Mouse (Mus musculus) forebrain, embryonic 10.5 days (tissue): ENCODE measurements at regions not wholly inside any gene's neighbourhood (a gene's known extent, or its start where the extent isn't known, plus 50 kb on each side); places are given as distances from the start of the nearest gene placed in this dataset.

Experiments
- DNase-seq: peaks from one replicate; pipeline ENCODE4 v3.0.0-alpha.2; 2017; ENCODE audit warnings: low spot score; ENCODE audit errors: extremely low spot score
- H3K27ac ChIP-seq: fragments of 300-500 bp; sonication (generic); 2 replicates; pipeline ENCODE4 v1.5.1; 2016; ENCODE audit warnings: mild to moderate bottlenecking
- H3K27me3 ChIP-seq: fragments of 300-500 bp; sonication (generic); 2 replicates; pipeline ENCODE4 v1.6.1; 2016; ENCODE audit warnings: mild to moderate bottlenecking; ENCODE audit not compliant: poor library complexity, severe bottlenecking
- H3K36me3 ChIP-seq: fragments of 300-500 bp; sonication (generic); replicated peaks from 2 replicates; pipeline ENCODE4 v1.6.1; 2016; ENCODE audit warnings: mild to moderate bottlenecking, moderate library complexity
- H3K4me1 ChIP-seq: fragments of 300-500 bp; sonication (generic); 2 replicates; pipeline ENCODE4 v1.6.1; 2016
- H3K4me3 ChIP-seq: fragments of 300-500 bp; sonication (generic); 2 replicates; pipeline ENCODE4 v1.5.1; 2016; ENCODE audit warnings: mild to moderate bottlenecking, moderate library complexity
- H3K9me3 ChIP-seq: fragments of 300-500 bp; sonication (generic); 2 replicates; pipeline ENCODE4 v1.6.1; 2016; ENCODE audit warnings: mild to moderate bottlenecking, moderate library complexity
- WGBS: fragments of 180-500 bp; shearing (Covaris S2); methylation state at CpG from one replicate; pipeline ENCODE4 v1.1.7; 2016; 5-methylcytosine and 5-hydroxymethylcytosine counted together

- WGBS, result 72% methylated on average over 4 of the region's 4 CpGs
- Histone ChIP-seq H3K9me3 (no peaks in the 10 kb centered on the region), H3K27ac (no peak overlapping the region), H3K36me3 (no peaks in the 10 kb centered on the region), H3K4me3 (no peak overlapping the region), H3K4me1 (peaks cover 2% of the 10 kb centered on the region; the same call in 1 of the 2 replicates), H3K27me3 (peaks cover 20% of the 10 kb centered on the region; the same call in 1 of the 2 replicates)
- no peak for DNase-seq
Observed at GRCm38 (mm10) chr2:61310405-61310804, 268.0 kb upstream of the Tank start.

DNA sequence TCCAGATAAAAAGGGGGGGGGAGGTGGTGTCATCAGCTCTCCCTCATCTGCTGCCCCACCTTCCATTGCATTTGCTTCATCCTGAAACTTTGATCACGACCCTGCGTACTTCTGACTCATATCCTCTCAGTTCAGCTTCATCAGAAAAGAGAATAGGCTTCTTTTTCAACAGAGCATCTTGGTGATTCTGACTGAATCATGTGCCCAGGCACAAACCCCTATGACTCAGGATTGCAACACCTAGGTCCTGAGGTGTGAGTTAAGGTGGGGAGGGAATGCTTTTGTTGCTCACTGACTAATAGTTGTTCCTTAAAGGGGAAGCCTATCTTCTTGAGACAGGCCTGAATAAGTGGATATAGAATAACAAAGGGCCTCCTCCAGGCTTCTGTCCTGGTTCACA lies 269.2 kb upstream of the Tank start:
- WGBS, result 91% methylated on average over 2 of the region's 2 CpGs
- no peaks in the 10 kb centered on the region for H3K36me3 ChIP-seq
- no peaks in the 10 kb centered on the region for H3K9me3 ChIP-seq
- H3K27me3 ChIP-seq, result peaks cover 10% of the 10 kb centered on the region; the same call in 1 of the 2 replicates
- H3K4me3 ChIP-seq, result no peak overlapping the region
- H3K27ac ChIP-seq, result no peak overlapping the region
- peaks cover 2% of the 10 kb centered on the region; the same call in 1 of the 2 replicates for H3K4me1 ChIP-seq
- no peak for DNase-seq

DNA sequence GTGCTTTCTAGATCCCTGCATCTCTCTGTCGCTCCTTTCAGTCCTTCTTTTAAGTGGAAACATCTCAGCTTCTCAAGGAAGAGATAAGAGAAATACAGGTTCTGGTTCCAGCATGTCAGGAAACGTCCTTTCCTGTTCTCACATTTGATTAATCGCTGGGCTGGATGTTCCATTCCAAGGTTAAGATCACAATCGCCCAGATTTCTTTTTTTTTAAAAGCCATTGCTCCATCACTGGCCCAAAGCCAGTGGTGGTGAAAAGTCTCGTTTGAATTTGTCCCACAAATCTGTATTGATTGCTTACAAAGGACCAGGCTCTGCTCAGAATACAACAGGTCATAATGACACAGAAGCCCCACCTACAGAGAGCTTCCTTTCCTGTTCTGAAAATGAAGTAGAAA lies 281.2 kb upstream of the Tank start:
- no peak overlapping the region for H3K27ac ChIP-seq
- no peak for DNase-seq
- H3K9me3 ChIP-seq, result no peaks in the 10 kb centered on the region
- WGBS, result 79% methylated on average over 5 of the region's 5 CpGs
- H3K27me3 ChIP-seq, result no peaks in the 10 kb centered on the region
- H3K36me3 ChIP-seq, result no peaks in the 10 kb centered on the region
- no peak overlapping the region for H3K4me3 ChIP-seq
- H3K4me1 ChIP-seq, result peaks cover 7% of the 10 kb centered on the region; the same call in 1 of the 2 replicates

- Histone ChIP-seq H3K27me3 (no peaks in the 10 kb centered on the region), H3K27ac (no peak overlapping the region), H3K9me3 (no peaks in the 10 kb centered on the region), H3K4me1 (peaks cover 7% of the 10 kb centered on the region; the same call in 1 of the 2 replicates), H3K36me3 (no peaks in the 10 kb centered on the region), H3K4me3 (no peak overlapping the region)
- WGBS, result 88% methylated on average over 6 of the region's 6 CpGs
- DNase-seq, result no peak
Observed at GRCm38 (mm10) chr2:61296606-61297005, 281.8 kb upstream of the Tank start.

- 69% methylated on average over 6 of the region's 6 CpGs for WGBS
- Histone ChIP-seq H3K27ac (no peak overlapping the region), H3K27me3 (no peaks in the 10 kb centered on the region), H3K36me3 (no peaks in the 10 kb centered on the region), H3K4me1 (peaks cover 7% of the 10 kb centered on the region; the same call in 1 of the 2 replicates), H3K4me3 (no peak overlapping the region), H3K9me3 (no peaks in the 10 kb centered on the region)
- no peak for DNase-seq
Observed at GRCm38 (mm10) chr2:61295261-61295964, 283.0 kb upstream of the Tank start.

GRCm38 (mm10) chr2:61288246-61288645 lies 290.1 kb upstream of the Tank start:
- DNase-seq, result no peak
- no peaks in the 10 kb centered on the region for H3K36me3 ChIP-seq
- no peaks in the 10 kb centered on the region for H3K27me3 ChIP-seq
- H3K4me3 ChIP-seq, result no peak overlapping the region
- WGBS, result 86% methylated on average over 2 of the region's 2 CpGs
- H3K9me3 ChIP-seq, result no peaks in the 10 kb centered on the region
- no peak overlapping the region for H3K27ac ChIP-seq
- H3K4me1 ChIP-seq, result no peaks in the 10 kb centered on the region

DNA sequence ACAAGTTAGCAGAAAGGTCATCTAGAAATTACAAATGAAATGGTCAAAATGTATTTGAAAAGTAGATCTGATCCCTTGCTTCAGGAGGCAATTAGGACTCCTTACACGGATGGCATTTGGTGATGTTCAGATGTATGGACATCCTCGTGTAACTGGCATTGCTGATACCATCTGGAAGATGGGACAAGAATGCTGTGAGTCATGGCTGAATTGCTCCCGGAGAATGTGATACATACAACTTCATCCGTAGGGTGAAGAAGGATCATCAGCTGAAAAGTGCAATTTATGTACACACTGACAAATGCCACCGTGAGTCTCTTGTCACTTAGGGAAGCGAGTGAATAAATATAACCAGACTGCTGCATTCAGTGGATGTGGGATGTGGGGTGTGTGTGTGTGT lies 293.7 kb upstream of the Tank start:
- no peaks in the 10 kb centered on the region for H3K4me1 ChIP-seq
- no peaks in the 10 kb centered on the region for H3K36me3 ChIP-seq
- H3K27ac ChIP-seq, result no peak overlapping the region
- H3K4me3 ChIP-seq, result no peak overlapping the region
- no peaks in the 10 kb centered on the region for H3K27me3 ChIP-seq
- no peaks in the 10 kb centered on the region for H3K9me3 ChIP-seq
- no peak for DNase-seq
- 92% methylated on average over 6 of the region's 6 CpGs for WGBS

- WGBS, result 89% methylated on average over 9 of the region's 9 CpGs
- no peaks in the 10 kb centered on the region for H3K36me3 ChIP-seq
- no peak overlapping the region for H3K27ac ChIP-seq
- no peaks in the 10 kb centered on the region for H3K27me3 ChIP-seq
- no peak for DNase-seq
- H3K9me3 ChIP-seq, result no peaks in the 10 kb centered on the region
- H3K4me3 ChIP-seq, result no peak overlapping the region
- H3K4me1 ChIP-seq, result no peaks in the 10 kb centered on the region
Observed at GRCm38 (mm10) chr2:61283829-61284601, 294.4 kb upstream of the Tank start.

GRCm38 (mm10) chr2:61272721-61273120 lies 305.7 kb upstream of the Tank start:
- H3K4me3 ChIP-seq, result no peak overlapping the region
- no peaks in the 10 kb centered on the region for H3K9me3 ChIP-seq
- H3K27me3 ChIP-seq, result no peaks in the 10 kb centered on the region; the same call in 1 of the 2 replicates
- no peak for DNase-seq
- no peaks in the 10 kb centered on the region for H3K36me3 ChIP-seq
- no peaks in the 10 kb centered on the region for H3K4me1 ChIP-seq
- no peak overlapping the region for H3K27ac ChIP-seq
- 90% methylated on average over 5 of the region's 5 CpGs for WGBS

DNA sequence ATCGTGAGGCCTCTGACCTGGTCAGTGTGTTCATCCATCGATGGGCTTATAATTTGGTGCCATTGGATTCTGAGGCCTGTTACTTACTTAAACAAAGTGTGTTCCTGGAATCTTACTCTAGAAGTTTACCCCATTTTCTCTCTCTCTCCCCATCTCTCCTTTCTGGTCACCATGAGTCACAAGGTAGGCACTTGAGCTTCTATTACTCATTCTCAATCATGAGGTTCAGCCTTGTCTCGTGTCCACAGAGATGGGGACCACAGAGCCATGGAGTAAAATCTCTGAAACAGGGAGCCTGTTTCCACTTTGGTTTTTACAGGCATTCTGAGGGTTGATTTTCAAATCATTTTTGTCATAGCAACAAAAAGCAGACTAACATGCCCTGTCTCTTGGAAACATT lies 304.7 kb upstream of the Rbms1 start:
- 92% methylated on average over 3 of the region's 3 CpGs for WGBS
- Histone ChIP-seq H3K9me3 (no peaks in the 10 kb centered on the region), H3K27ac (no peak overlapping the region), H3K36me3 (no peaks in the 10 kb centered on the region), H3K27me3 (peaks cover 10% of the 10 kb centered on the region; the same call in 1 of the 2 replicates), H3K4me3 (no peak overlapping the region), H3K4me1 (peaks cover 14% of the 10 kb centered on the region)
- no peak for DNase-seq

- Histone ChIP-seq H3K9me3 (no peaks in the 10 kb centered on the region), H3K4me1 (peaks cover 24% of the 10 kb centered on the region), H3K36me3 (no peaks in the 10 kb centered on the region), H3K27ac (no peak overlapping the region), H3K4me3 (no peak overlapping the region), H3K27me3 (peaks cover 44% of the 10 kb centered on the region)
- WGBS, result 63% methylated on average over 9 of the region's 9 CpGs
- no peak for DNase-seq
Observed at GRCm38 (mm10) chr2:61250068-61250800, 287.2 kb upstream of the Rbms1 start.

GRCm38 (mm10) chr2:61247956-61248355 lies 285.0 kb upstream of the Rbms1 start:
- Histone ChIP-seq H3K4me3 (no peak overlapping the region), H3K27ac (no peak overlapping the region), H3K36me3 (no peaks in the 10 kb centered on the region), H3K9me3 (no peaks in the 10 kb centered on the region), H3K4me1 (peaks cover 24% of the 10 kb centered on the region), H3K27me3 (peaks cover 42% of the 10 kb centered on the region)
- WGBS, result 91% methylated on average over 4 of the region's 4 CpGs
- no peak for DNase-seq

- Histone ChIP-seq H3K4me1 (peaks cover 24% of the 10 kb centered on the region), H3K9me3 (no peaks in the 10 kb centered on the region), H3K27me3 (peaks cover 38% of the 10 kb centered on the region), H3K4me3 (no peak overlapping the region), H3K36me3 (no peaks in the 10 kb centered on the region), H3K27ac (no peak overlapping the region)
- 37% methylated on average over 2 of the region's 2 CpGs for WGBS
- DNase-seq, result no peak
Observed at GRCm38 (mm10) chr2:61247336-61247735, 284.3 kb upstream of the Rbms1 start.
